Mouse (Mus musculus) small intestine, adult 2 months (tissue): ENCODE results near the gene Rap1gap.

Experiments used
- CTCF ChIP-seq: fragments of 200-500 bp; IDR thresholded peaks from 2 replicates; pipeline ENCODE4 v1.5.1; 2012; ENCODE audit warnings: low read depth, mild to moderate bottlenecking, control low read depth, inconsistent platforms, low read length, moderate library complexity, mixed read lengths; ENCODE audit not compliant: insufficient replicate concordance, insufficient read length; ENCODE audit errors: extremely low read depth
- POLR2A ChIP-seq: fragments of 200-500 bp; IDR thresholded peaks from 2 replicates; pipeline ENCODE4 v1.6.1; 2012; ENCODE audit warnings: low read depth, mild to moderate bottlenecking, control low read depth, inconsistent platforms, low read length, moderate library complexity

DNA sequence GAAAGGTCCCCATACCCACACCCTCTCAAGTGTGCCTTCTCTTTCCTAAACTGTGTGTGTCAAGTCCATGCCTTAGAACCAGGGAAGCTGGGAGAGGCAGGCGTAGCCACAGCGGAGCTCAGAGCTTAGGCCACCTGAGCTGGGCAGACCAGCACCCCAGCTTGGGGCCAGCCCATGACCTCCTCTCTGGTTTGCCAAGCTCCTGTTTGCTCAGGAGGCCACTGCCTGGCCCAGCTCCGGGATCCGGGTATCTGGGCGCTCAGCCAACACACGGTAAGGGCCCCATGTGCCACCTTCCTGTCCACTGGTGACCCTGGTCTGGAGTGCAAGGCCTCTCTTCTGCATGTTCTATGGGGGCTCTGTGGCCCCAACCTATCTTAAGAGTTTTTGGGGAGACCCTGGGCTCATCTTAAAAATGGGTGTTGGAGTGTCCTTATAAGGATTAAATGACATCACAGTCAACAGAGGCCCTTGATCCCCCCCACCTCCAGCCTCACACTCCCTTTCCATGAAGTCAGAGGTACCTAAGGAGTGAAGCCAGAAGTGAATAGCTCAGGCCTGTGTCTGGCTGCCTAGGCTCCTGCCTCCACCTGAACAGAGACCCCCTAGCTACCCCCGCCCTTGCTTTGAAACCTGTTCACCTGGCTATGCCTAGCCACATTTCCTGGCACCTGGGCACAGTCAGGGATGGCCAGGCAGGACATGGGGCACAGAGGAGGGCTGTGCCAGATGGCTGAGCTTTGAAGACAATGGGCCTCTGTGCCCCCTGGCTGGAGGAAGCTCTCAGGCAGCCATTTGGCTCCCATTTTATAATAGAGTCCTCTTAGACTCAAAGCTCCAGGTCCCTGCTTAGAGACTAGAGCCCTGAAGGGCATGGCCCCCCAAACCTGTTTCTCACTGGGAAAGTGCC, 33.8 kb downstream of the Rap1gap start:
- no peak for TF ChIP-seq CTCF
- TF ChIP-seq POLR2A = no peak
